Mouse (Mus musculus) testis, postnatal 10 days (tissue): ENCODE measurements at regions not wholly inside any gene's neighbourhood (a gene's known extent, or its start where the extent isn't known, plus 50 kb on each side); places are given as distances from the start of the nearest gene placed in this dataset.
"Not testable (repeated sequence)": the region's sequence is repeated elsewhere in the genome, so short reads cannot be mapped to it uniquely, and the experiment has no call there.

Experiments
- DNase-seq: peaks from one replicate; pipeline ENCODE4 v3.0.0; 2021; ENCODE audit warnings: low spot score

- not testable (repeated sequence) for DNase-seq
These were observed 139.7 kb downstream of the Tex13c3 start for GRCm38 (mm10) chrX:19341231-19342007.

GRCm38 (mm10) chrX:19313286-19313685 lies 167.8 kb downstream of the Tex13c3 start:
- no peak for DNase-seq

- DNase-seq: no peak
These were observed 169.1 kb downstream of the Tex13c3 start for GRCm38 (mm10) chrX:19311809-19312559.

DNA sequence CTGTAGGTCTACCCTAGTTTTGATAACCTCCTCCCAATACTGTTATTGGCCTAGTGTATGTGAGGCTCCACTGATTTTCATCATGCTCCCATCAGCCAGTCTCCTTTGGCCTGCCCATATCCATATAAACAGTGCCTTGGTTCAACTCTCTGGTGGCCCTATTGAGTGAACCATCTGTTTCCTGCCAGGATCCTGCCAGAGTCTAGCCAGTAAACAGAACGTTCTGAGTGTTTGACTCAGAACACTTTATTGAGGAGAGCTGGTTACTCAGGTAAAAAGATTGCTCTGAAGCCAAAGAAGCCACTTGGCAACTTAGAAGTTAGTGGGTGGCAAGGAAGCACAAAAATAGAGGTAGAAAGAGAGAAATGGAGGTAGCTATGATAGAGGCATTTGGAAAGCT lies 169.7 kb downstream of the Tex13c3 start:
- no peak for DNase-seq

GRCm38 (mm10) chrX:19288171-19288570 lies 192.9 kb downstream of the Tex13c3 start:
- no peak for DNase-seq

DNA sequence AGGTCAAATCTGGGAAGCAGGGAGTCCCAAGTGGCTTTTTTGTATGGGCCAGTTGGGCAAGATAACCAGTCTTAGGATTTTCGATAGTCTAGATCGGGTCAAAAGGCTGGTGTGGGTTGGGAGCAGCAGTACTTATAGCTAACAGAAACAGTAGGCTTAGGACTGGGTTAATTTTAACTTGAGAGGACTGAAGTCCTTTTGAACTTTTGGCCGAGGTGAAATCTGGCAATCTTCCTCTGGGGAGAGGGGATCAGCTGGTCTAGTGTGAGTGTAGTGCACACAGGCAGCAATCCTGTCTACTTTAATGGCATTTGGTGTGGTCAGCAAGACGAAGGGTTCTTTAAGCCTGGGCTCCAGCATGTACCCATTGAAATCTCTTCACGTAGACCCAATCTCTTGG lies 194.7 kb downstream of the Tex13c3 start:
- no peak for DNase-seq

GRCm38 (mm10) chrX:19285773-19286172 lies 195.3 kb downstream of the Tex13c3 start:
- DNase-seq: no peak

- no peak for DNase-seq
These were observed 198.0 kb downstream of the Tex13c3 start for GRCm38 (mm10) chrX:19283078-19283477.

GRCm38 (mm10) chrX:19264237-19264636 lies 216.9 kb downstream of the Tex13c3 start:
- DNase-seq: no peak

GRCm38 (mm10) chrX:19246777-19247619 lies 234.1 kb downstream of the Tex13c3 start:
- no peak for DNase-seq

- DNase-seq: peak; percentile 40
These were observed 243.3 kb downstream of the Tex13c3 start for GRCm38 (mm10) chrX:19237738-19238261.

- DNase-seq: peak; percentile 37
These were observed 243.9 kb downstream of the Tex13c3 start for GRCm38 (mm10) chrX:19237048-19237737.

GRCm38 (mm10) chrX:19235449-19235848 lies 245.7 kb downstream of the Tex13c3 start:
- DNase-seq: no peak

GRCm38 (mm10) chrX:19231823-19232222 lies 249.3 kb downstream of the Tex13c3 start:
- no peak for DNase-seq

DNA sequence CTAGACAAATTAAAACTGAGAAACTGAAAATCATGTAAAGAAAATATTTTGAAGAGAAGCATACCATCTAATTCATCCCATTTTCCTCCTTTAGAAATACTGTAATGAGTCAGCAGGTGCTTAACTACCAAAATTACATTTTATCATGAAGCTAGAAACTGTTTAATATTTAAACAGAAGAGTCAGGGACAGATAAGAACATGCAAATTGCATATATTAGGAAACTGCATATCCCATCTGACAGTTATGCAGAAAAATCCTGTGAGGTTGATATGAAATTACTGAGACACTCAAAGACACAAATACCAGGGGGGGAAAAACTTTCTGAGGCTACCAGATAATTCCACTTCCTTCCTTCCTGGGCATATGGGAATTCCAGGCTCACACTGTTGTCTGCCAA lies 257.8 kb downstream of the Tex13c3 start:
- DNase-seq: no peak

GRCm38 (mm10) chrX:19220785-19221496 lies 260.2 kb downstream of the Tex13c3 start:
- DNase-seq: no peak

- DNase-seq: no peak
These were observed 261.4 kb downstream of the Tex13c3 start for GRCm38 (mm10) chrX:19219727-19220126.

DNA sequence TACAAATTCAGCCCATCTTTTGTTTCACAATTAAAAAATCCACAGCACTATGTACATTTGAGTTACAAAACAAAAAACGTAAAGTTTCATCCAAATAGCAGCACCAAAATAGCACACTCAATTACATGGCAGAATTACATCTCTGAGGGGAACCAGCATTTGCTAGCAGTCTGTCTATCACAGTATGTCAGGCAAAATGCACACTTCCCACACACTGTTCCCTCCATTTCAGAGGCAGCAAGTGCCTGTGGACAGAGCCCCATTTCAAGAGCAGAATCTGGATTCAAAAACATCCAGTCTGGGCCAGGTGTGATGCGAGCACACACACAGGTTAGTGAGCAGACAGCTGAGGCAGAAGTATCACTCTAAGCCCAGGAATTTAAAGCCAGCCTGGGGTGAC lies 261.8 kb downstream of the Tex13c3 start:
- DNase-seq: no peak

DNA sequence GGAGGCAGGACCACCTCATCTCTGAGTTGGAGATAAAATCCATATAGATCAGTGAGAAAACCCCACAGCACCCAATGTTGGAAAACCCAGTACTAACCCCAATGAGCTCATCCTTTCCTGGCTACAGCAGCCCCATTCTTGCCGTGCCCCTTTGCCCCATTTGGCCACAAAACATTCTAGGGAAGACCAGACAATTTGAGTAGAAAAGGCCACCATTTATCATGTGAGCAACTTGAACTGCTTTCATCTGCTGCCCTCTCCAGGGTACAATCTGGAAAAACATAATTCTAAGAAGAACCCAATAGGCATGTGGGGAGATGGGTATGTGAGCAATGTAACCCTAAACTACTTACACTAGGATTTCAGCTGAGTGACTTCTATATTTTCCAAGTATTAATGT lies 274.7 kb downstream of the Tex13c3 start:
- no peak for DNase-seq

DNA sequence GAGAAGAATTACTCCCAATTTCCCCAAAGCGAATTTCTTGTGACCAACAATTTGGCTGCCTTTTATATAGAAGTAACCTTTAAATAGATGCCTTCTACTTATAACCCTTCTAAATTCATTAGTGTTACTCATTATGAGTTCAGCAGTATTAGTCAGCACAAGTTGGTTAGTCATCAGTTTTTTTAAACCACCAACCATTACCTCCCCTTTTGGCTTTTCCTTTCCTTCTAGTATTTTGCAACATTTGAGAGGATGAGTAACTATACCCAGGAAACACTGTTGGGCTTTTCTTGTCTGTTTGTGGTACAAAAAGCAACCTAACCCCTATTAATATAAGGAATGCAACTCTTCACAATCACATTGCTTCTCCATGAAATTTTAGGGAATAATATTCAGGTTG lies 278.6 kb downstream of the Tex13c3 start:
- no peak for DNase-seq

DNA sequence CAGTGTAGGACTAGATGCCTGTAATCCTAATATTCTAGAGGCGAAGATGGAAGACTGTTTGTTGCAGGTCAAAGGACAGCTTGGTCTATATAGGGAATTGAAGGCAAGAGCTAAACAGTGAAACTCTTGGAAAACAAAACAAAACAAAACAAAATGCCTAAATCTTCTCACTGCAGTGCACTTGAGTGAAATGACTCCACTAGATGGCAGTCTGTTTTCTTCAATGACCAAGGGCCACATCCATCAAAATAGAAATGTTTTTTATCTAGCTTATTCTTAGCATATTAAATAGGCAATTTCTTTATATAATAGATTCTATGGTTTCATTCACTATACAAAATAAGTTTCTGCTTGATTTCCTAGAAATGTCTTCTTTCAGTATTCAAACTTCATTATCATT lies 279.7 kb downstream of the Tex13c3 start:
- no peak for DNase-seq
